Mouse (Mus musculus) liver, embryonic 14.5 days (tissue): ENCODE results near the gene Akap5.

Source experiments
- CTCF ChIP-seq: IDR thresholded peaks from 2 replicates; pipeline ENCODE4 v1.5.1; 2016; ENCODE audit warnings: antibody characterized with exemption, low read depth, control low read depth
- EP300 ChIP-seq: IDR thresholded peaks from 2 replicates; pipeline ENCODE4 v1.6.1; 2016; ENCODE audit warnings: antibody characterized with exemption, low read depth

- TF ChIP-seq CTCF (no peak), EP300 (no peak)
Measured at GRCm38 (mm10) chr12:76368201-76368789, 43.6 kb downstream of the Akap5 start.
